In the genomic region with DNA sequence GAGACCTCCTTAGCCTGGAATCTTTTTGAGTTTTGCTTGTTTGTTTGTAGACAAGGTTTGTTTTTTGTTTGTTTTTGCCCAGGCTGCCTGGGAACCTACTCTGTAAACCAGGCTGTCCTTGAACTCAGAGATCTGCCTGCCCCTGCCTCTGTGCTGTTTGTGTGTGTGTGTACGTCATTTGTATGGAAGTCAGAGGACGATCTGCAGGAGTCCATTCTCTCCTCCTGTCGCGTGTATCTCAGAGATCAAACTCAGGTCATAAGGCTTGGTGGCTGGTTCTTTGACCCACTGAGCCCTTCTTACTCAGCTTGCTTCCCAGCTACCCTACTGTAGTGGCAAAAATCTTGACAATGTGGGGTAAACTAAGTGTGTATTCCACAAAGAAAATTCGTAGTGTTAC, we compare ENCODE assay signal across 8 mouse cellular contexts. TPM values are rescaled to one million over a fixed set of nuclear protein-coding genes. Genes with fewer than 3 reads are reported as not detected.
DNase-seq lines count a peak whose midpoint lies in the region; ATAC-seq and TF ChIP-seq lines count a peak whose summit lies in the region.

No protein-coding gene starts in this region.

- no peak overlapping the region for H3K4me3 ChIP-seq in forebrain, embryonic 12.5 days (replicated peaks)
- H3K4me3 ChIP-seq in forebrain, embryonic 16.5 days (replicated peaks; ENCODE audit: low read length), result no peak overlapping the region
- H3K4me3 ChIP-seq in lung, postnatal 0 days (ENCODE audit: low read depth, low read length), result no peak overlapping the region
- peak overlapping the region; percentile 90 for H3K4me3 ChIP-seq in liver, embryonic 11.5 days (ENCODE audit: low read depth, low read length)
- H3K4me3 ChIP-seq in stomach, embryonic 16.5 days (replicated peaks; ENCODE audit: low read length), result no peak overlapping the region

- TF ChIP-seq CTCF in lung, postnatal 0 days (IDR thresholded peaks at IDR 0.05), result no peak

- no peak for TF ChIP-seq EP300 in lung, postnatal 0 days (IDR thresholded peaks at IDR 0.05)

- H3K27ac ChIP-seq in forebrain, embryonic 12.5 days, result no peak overlapping the region
- H3K27ac ChIP-seq in forebrain, embryonic 16.5 days (ENCODE audit: low read length), result no peak overlapping the region
- peak overlapping the region; percentile 78 for H3K27ac ChIP-seq in lung, postnatal 0 days (ENCODE audit: low read length)
- H3K27ac ChIP-seq in liver, embryonic 11.5 days (ENCODE audit: low read depth, low read length), result peak overlapping the region; percentile 49; the same call in 1 of the 2 replicates
- peak overlapping the region; percentile 82 for H3K27ac ChIP-seq in stomach, embryonic 16.5 days (ENCODE audit: low read length)

- peaks cover 4% of the 10 kb centered on the region; the same call in 1 of the 2 replicates for H3K27me3 ChIP-seq in forebrain, embryonic 12.5 days
- H3K27me3 ChIP-seq in forebrain, embryonic 16.5 days (replicated peaks; ENCODE audit: control insufficient read depth, insufficient read depth, low read length), result no peaks in the 10 kb centered on the region
- no peaks in the 10 kb centered on the region for H3K27me3 ChIP-seq in lung, postnatal 0 days (replicated peaks; ENCODE audit: insufficient read depth, low read length)
- H3K27me3 ChIP-seq in liver, embryonic 11.5 days (replicated peaks; ENCODE audit: control insufficient read depth, insufficient read depth, low read length), result no peaks in the 10 kb centered on the region
- H3K27me3 ChIP-seq in stomach, embryonic 16.5 days (ENCODE audit: control insufficient read depth, insufficient read depth, low read length), result no peaks in the 10 kb centered on the region

- 68% methylated on average over 5 of the region's 5 CpGs for WGBS in forebrain, embryonic 12.5 days
- WGBS in forebrain, embryonic 16.5 days, result 78% methylated on average over 5 of the region's 5 CpGs
- 60% methylated on average over 5 of the region's 5 CpGs for WGBS in lung, postnatal 0 days
- WGBS in liver, embryonic 11.5 days, result 57% methylated on average over 5 of the region's 5 CpGs
- WGBS in stomach, embryonic 16.5 days, result 53% methylated on average over 5 of the region's 5 CpGs

- ATAC-seq in forebrain, embryonic 12.5 days (ENCODE audit: low FRiP score), result no peak
- no peak for ATAC-seq in forebrain, embryonic 16.5 days
- no peak for ATAC-seq in lung, postnatal 0 days
- no peak for ATAC-seq in liver, embryonic 11.5 days (replicated peaks; ENCODE audit: low FRiP score)
- ATAC-seq in stomach, embryonic 16.5 days (ENCODE audit: insufficient read depth, low FRiP score), result no peak

- intact Hi-C loops in left cerebral cortex, postnatal 10 days (cut with DNase I), result loop anchor here (5.0 kb wide), 1 partner anchor 99 kb away; no protein-coding TSS in a partner anchor

- H3K36me3 ChIP-seq in forebrain, embryonic 12.5 days (replicated peaks), result no peaks in the 10 kb centered on the region
- no peaks in the 10 kb centered on the region for H3K36me3 ChIP-seq in forebrain, embryonic 16.5 days (ENCODE audit: control insufficient read depth, insufficient read depth)
- no peaks in the 10 kb centered on the region for H3K36me3 ChIP-seq in lung, postnatal 0 days (ENCODE audit: insufficient read depth, low read length)
- H3K36me3 ChIP-seq in liver, embryonic 11.5 days (ENCODE audit: control insufficient read depth, insufficient read depth, low read length), result peaks cover 2% of the 10 kb centered on the region; the same call in 1 of the 2 replicates
- H3K36me3 ChIP-seq in stomach, embryonic 16.5 days (ENCODE audit: control insufficient read depth, insufficient read depth, low read length), result no peaks in the 10 kb centered on the region

- peak overlapping the region; percentile 98 for H3K4me2 ChIP-seq in forebrain, embryonic 12.5 days
- no peak overlapping the region for H3K4me2 ChIP-seq in forebrain, embryonic 16.5 days (ENCODE audit: low read length)
- H3K4me2 ChIP-seq in lung, postnatal 0 days (replicated peaks; ENCODE audit: low read depth, low read length), result peak overlapping the region; percentile 93; the same call in 1 of the 2 replicates
- peak overlapping the region; percentile 88 for H3K4me2 ChIP-seq in liver, embryonic 11.5 days
- peak overlapping the region; percentile 89 for H3K4me2 ChIP-seq in stomach, embryonic 16.5 days (ENCODE audit: low read depth, low read length)

- H3K4me1 ChIP-seq in forebrain, embryonic 12.5 days, result peaks cover 9% of the 10 kb centered on the region
- H3K4me1 ChIP-seq in forebrain, embryonic 16.5 days (replicated peaks; ENCODE audit: control insufficient read depth, insufficient read depth, low read length), result peaks cover 10% of the 10 kb centered on the region
- H3K4me1 ChIP-seq in lung, postnatal 0 days (ENCODE audit: insufficient read depth, low read depth, low read length), result no peaks in the 10 kb centered on the region; the same call in 1 of the 2 replicates
- peaks cover 11% of the 10 kb centered on the region; the same call in 1 of the 2 replicates for H3K4me1 ChIP-seq in liver, embryonic 11.5 days (replicated peaks; ENCODE audit: control insufficient read depth, insufficient read depth, low read length)
- H3K4me1 ChIP-seq in stomach, embryonic 16.5 days (ENCODE audit: control insufficient read depth, insufficient read depth, low read length), result 0 out of 2 replicates have a peak, but pooled peaks cover 4% of the 10 kb centered on the region

- H3K9ac ChIP-seq in forebrain, embryonic 12.5 days, result no peak overlapping the region
- no peak overlapping the region for H3K9ac ChIP-seq in forebrain, embryonic 16.5 days (replicated peaks; ENCODE audit: low read depth, low read length)
- H3K9ac ChIP-seq in lung, postnatal 0 days (replicated peaks; ENCODE audit: low read depth), result no peak overlapping the region
- peak overlapping the region; percentile 47 for H3K9ac ChIP-seq in liver, embryonic 11.5 days (ENCODE audit: low read depth, low read length)
- no peak overlapping the region for H3K9ac ChIP-seq in stomach, embryonic 16.5 days (ENCODE audit: low read length)

- DNase-seq in lung, postnatal 0 days (ENCODE audit: low spot score), result no peak
- DNase-seq in lung, postnatal 25 days (ENCODE audit: low spot score), result no peak
- peak; percentile 23 for DNase-seq in liver, embryonic 11.5 days (ENCODE audit: low spot score)
- DNase-seq in frontal cortex, adult 2 months (ENCODE audit: extremely low spot score in 1 of 2, low spot score in 1 of 2), result no peak
- no peak for DNase-seq in left cerebral cortex, postnatal 10 days (ENCODE audit: extremely low spot score in 1 of 2, low spot score in 2 of 2)

- no peaks in the 10 kb centered on the region for H3K9me3 ChIP-seq in forebrain, embryonic 12.5 days
- no peaks in the 10 kb centered on the region for H3K9me3 ChIP-seq in forebrain, embryonic 16.5 days (ENCODE audit: control insufficient read depth, low read length)
- H3K9me3 ChIP-seq in lung, postnatal 0 days (ENCODE audit: low read length), result no peaks in the 10 kb centered on the region
- H3K9me3 ChIP-seq in liver, embryonic 11.5 days (ENCODE audit: control insufficient read depth, low read length), result no peaks in the 10 kb centered on the region
- H3K9me3 ChIP-seq in stomach, embryonic 16.5 days (replicated peaks; ENCODE audit: control insufficient read depth, low read length), result no peaks in the 10 kb centered on the region

RNA-seq across cellular contexts. Expression of a gene that starts 1.0 kb away (rescaled TPM):
- polyA plus RNA-seq in forebrain, embryonic 12.5 days (2016; fragmentation: Nextera tagmentation; extraction: Ambion mirVana), result 41.9 and 59.7 TPM in 2 replicates
- polyA plus RNA-seq in forebrain, embryonic 16.5 days (2015; fragmentation: Nextera tagmentation; extraction: Ambion mirVana), result 21.5 and 21.9 TPM in 2 replicates
- 18.0 and 21.9 TPM in 2 replicates for polyA plus RNA-seq in lung, postnatal 0 days (2015; fragmentation: Nextera tagmentation; extraction: Ambion mirVana)
- polyA plus RNA-seq in liver, embryonic 11.5 days (2014; fragmentation: Nextera tagmentation; extraction: Ambion mirVana), result 132 and 145 TPM in 2 replicates
- 50.4 and 51.7 TPM in 2 replicates for polyA plus RNA-seq in stomach, embryonic 16.5 days (2015; fragmentation: Nextera tagmentation; extraction: Ambion mirVana)
- polyA plus RNA-seq in frontal cortex, adult 2 months (2012; rRNA removed), result 41.8 and 54.3 TPM in 2 replicates
- total RNA-seq in left cerebral cortex, postnatal 10 days (2021), result 10 to 100 TPM; 36.2 to 42.3 TPM

RNA-seq across cellular contexts. Expression of a gene that starts 12.9 kb away (rescaled TPM):
- polyA plus RNA-seq in forebrain, embryonic 12.5 days (2016; fragmentation: Nextera tagmentation; extraction: Ambion mirVana), result 102 and 109 TPM in 2 replicates
- polyA plus RNA-seq in forebrain, embryonic 16.5 days (2015; fragmentation: Nextera tagmentation; extraction: Ambion mirVana), result 109 and 110 TPM in 2 replicates
- polyA plus RNA-seq in lung, postnatal 0 days (2015; fragmentation: Nextera tagmentation; extraction: Ambion mirVana), result 46.5 and 58.0 TPM in 2 replicates
- polyA plus RNA-seq in liver, embryonic 11.5 days (2014; fragmentation: Nextera tagmentation; extraction: Ambion mirVana), result 75.2 and 86.4 TPM in 2 replicates
- 70.4 and 76.1 TPM in 2 replicates for polyA plus RNA-seq in stomach, embryonic 16.5 days (2015; fragmentation: Nextera tagmentation; extraction: Ambion mirVana)
- 57.7 and 59.5 TPM in 2 replicates for polyA plus RNA-seq in frontal cortex, adult 2 months (2012; rRNA removed)
- 100 to 1,000 TPM; 128 to 143 TPM for total RNA-seq in left cerebral cortex, postnatal 10 days (2021)

RNA-seq across cellular contexts. Expression of a gene that starts 39.4 kb away (rescaled TPM):
- polyA plus RNA-seq in forebrain, embryonic 12.5 days (2016; fragmentation: Nextera tagmentation; extraction: Ambion mirVana), result 18.6 and 20.4 TPM in 2 replicates
- 26.4 and 28.0 TPM in 2 replicates for polyA plus RNA-seq in forebrain, embryonic 16.5 days (2015; fragmentation: Nextera tagmentation; extraction: Ambion mirVana)
- polyA plus RNA-seq in lung, postnatal 0 days (2015; fragmentation: Nextera tagmentation; extraction: Ambion mirVana), result 31.5 and 32.7 TPM in 2 replicates
- 18.7 and 19.8 TPM in 2 replicates for polyA plus RNA-seq in liver, embryonic 11.5 days (2014; fragmentation: Nextera tagmentation; extraction: Ambion mirVana)
- 27.4 and 32.0 TPM in 2 replicates for polyA plus RNA-seq in stomach, embryonic 16.5 days (2015; fragmentation: Nextera tagmentation; extraction: Ambion mirVana)
- polyA plus RNA-seq in frontal cortex, adult 2 months (2012; rRNA removed), result 24.5 and 25.9 TPM in 2 replicates
- 10 to 100 TPM; 21.4 to 23.2 TPM for total RNA-seq in left cerebral cortex, postnatal 10 days (2021)

RNA-seq across cellular contexts. Expression of a gene that starts 44.2 kb away (rescaled TPM):
- 32.0 and 33.1 TPM in 2 replicates for polyA plus RNA-seq in forebrain, embryonic 12.5 days (2016; fragmentation: Nextera tagmentation; extraction: Ambion mirVana)
- polyA plus RNA-seq in forebrain, embryonic 16.5 days (2015; fragmentation: Nextera tagmentation; extraction: Ambion mirVana), result 21.8 and 25.1 TPM in 2 replicates
- polyA plus RNA-seq in lung, postnatal 0 days (2015; fragmentation: Nextera tagmentation; extraction: Ambion mirVana), result 11.7 and 12.8 TPM in 2 replicates
- polyA plus RNA-seq in liver, embryonic 11.5 days (2014; fragmentation: Nextera tagmentation; extraction: Ambion mirVana), result 13.6 and 14.0 TPM in 2 replicates
- polyA plus RNA-seq in stomach, embryonic 16.5 days (2015; fragmentation: Nextera tagmentation; extraction: Ambion mirVana), result 22.0 and 24.3 TPM in 2 replicates
- 9.6 and 11.8 TPM in 2 replicates for polyA plus RNA-seq in frontal cortex, adult 2 months (2012; rRNA removed)
- 10 to 100 TPM; 21.1 TPM for total RNA-seq in left cerebral cortex, postnatal 10 days (2021)

Comparison
In these comparisons a context has a peak if more than half of its experiments do, and no peak if none do; other contexts are left out.
1. H3K27ac ChIP-seq: peak in lung, postnatal 0 days (single experiment), liver, embryonic 11.5 days (single experiment) and stomach, embryonic 16.5 days (single experiment); none in forebrain, embryonic 12.5 days (single experiment) and forebrain, embryonic 16.5 days (single experiment).